Mouse (Mus musculus) limb, embryonic 14.5 days (tissue): Measurements from ENCODE around the gene Zfp385c. TPM values are rescaled to one million over a fixed set of nuclear protein-coding genes. Genes with fewer than 3 reads are reported as not detected.
A peak's percentile ranks its signal among the peaks of the same experiment; 100 is the strongest.

Source experiments
- ATAC-seq: fragments of 200-750 bp; cut with Nextera tagmentation; 2 replicates; pipeline ENCODE4 v1.8.0; 2017; ENCODE audit warnings: low read depth, moderate number of reproducible peaks, moderate TSS enrichment; ENCODE audit not compliant: low FRiP score
- DNase-seq: peaks from one replicate; pipeline ENCODE4 v3.0.0-alpha.2; 2015; ENCODE audit warnings: low spot score
- H3K27ac ChIP-seq: fragments of 300-500 bp; sonication (generic); replicated peaks from 2 replicates; pipeline ENCODE4 v1.5.1; 2014; ENCODE audit warnings: low read depth, mild to moderate bottlenecking, low read length, moderate library complexity, mixed read lengths
- H3K27me3 ChIP-seq: fragments of 300-500 bp; sonication (generic); 2 replicates; pipeline ENCODE4 v1.6.1; 2014; ENCODE audit warnings: low read length, mixed read lengths; ENCODE audit not compliant: control insufficient read depth, insufficient read depth
- H3K36me3 ChIP-seq: fragments of 300-500 bp; sonication (generic); 2 replicates; pipeline ENCODE4 v1.6.1; 2014; ENCODE audit warnings: mild to moderate bottlenecking, low read length, moderate library complexity, mixed read lengths; ENCODE audit not compliant: control insufficient read depth, insufficient read depth
- H3K4me1 ChIP-seq: fragments of 300-500 bp; sonication (generic); 2 replicates; pipeline ENCODE4 v1.6.1; 2014; ENCODE audit warnings: antibody characterized with exemption, low read length, mixed read lengths; ENCODE audit not compliant: control insufficient read depth, insufficient read depth
- H3K4me2 ChIP-seq: fragments of 300-500 bp; sonication (generic); replicated peaks from 2 replicates; pipeline ENCODE4 v1.6.1; 2014; ENCODE audit warnings: low read depth, mild to moderate bottlenecking, low read length, moderate library complexity; ENCODE audit not compliant: severe bottlenecking
- H3K4me3 ChIP-seq: fragments of 300-500 bp; sonication (generic); replicated peaks from 2 replicates; pipeline ENCODE4 v1.5.1; 2014; ENCODE audit warnings: low read length
- H3K9ac ChIP-seq: fragments of 300-500 bp; sonication (generic); 2 replicates; pipeline ENCODE4 v1.6.1; 2014; ENCODE audit warnings: mild to moderate bottlenecking, low read depth, low read length, moderate library complexity; ENCODE audit not compliant: severe bottlenecking
- H3K9me3 ChIP-seq: fragments of 300-500 bp; sonication (generic); 2 replicates; pipeline ENCODE4 v1.6.1; 2016; ENCODE audit warnings: low read length; ENCODE audit not compliant: control insufficient read depth
- POLR2A ChIP-seq: fragments of 200-500 bp; IDR thresholded peaks from 2 replicates; pipeline ENCODE4 v1.8.0; 2012; ENCODE audit warnings: inconsistent platforms, mild to moderate bottlenecking, moderate library complexity, borderline replicate concordance; ENCODE audit not compliant: insufficient read depth, insufficient read length; ENCODE audit errors: extremely low read depth
- WGBS: fragments of 180-500 bp; shearing (Covaris S2); extraction: QIAGEN DNeasy Blood & Tissue Kit; methylation state at CpG from one replicate; pipeline ENCODE4 v1.1.7; 2014; 5-methylcytosine and 5-hydroxymethylcytosine counted together
- polyA plus RNA-seq, 2 experiments: library from polyadenylated mRNA; depleted of rRNA in 1 of 2; stranded (reverse) in 1 of 2; unstranded in 1 of 2; fragments of >200 nt; fragmentation: Nextera tagmentation in 1 of 2; extraction: Ambion mirVana in 1 of 2; gene quantifications; 2 replicates each; pipeline versions ENCODE4 v1.2.1 to v1.2.3; 2012 to 2014

Zfp385c gene
- polyA plus RNA-seq, 2 experiments: 0.72 to 6.4 TPM

- Histone ChIP-seq H3K27ac (no peak overlapping the region), H3K36me3 (peaks cover 11% of the 10 kb centered on the region), H3K4me1 (peaks cover 10% of the 10 kb centered on the region), H3K27me3 (no peaks in the 10 kb centered on the region), H3K9ac (no peak overlapping the region), H3K4me3 (no peak overlapping the region), H3K4me2 (no peak overlapping the region), H3K9me3 (no peaks in the 10 kb centered on the region)
- no peak for ATAC-seq
- TF ChIP-seq POLR2A: no peak
- WGBS: 87% methylated on average over 5 of the region's 5 CpGs
- no peak for DNase-seq
Measured at GRCm38 (mm10) chr11:100616332-100616731, 75.9 kb downstream of the Zfp385c start.

- peaks cover 14% of the 10 kb centered on the region for H3K36me3 ChIP-seq
- no peak for TF ChIP-seq POLR2A
- no peaks in the 10 kb centered on the region for H3K9me3 ChIP-seq
- no peaks in the 10 kb centered on the region for H3K27me3 ChIP-seq
- WGBS: 92% methylated on average over 3 of the region's 3 CpGs
- H3K4me2 ChIP-seq: no peak overlapping the region
- peak; percentile 58 for DNase-seq
- peaks cover 8% of the 10 kb centered on the region; the same call in 1 of the 2 replicates for H3K4me1 ChIP-seq
- H3K4me3 ChIP-seq: no peak overlapping the region
- ATAC-seq: no peak
- H3K27ac ChIP-seq: no peak overlapping the region
- no peak overlapping the region for H3K9ac ChIP-seq
Measured at GRCm38 (mm10) chr11:100613241-100613640, 79.0 kb downstream of the Zfp385c start.

- no peak for TF ChIP-seq POLR2A
- H3K9ac ChIP-seq: no peak overlapping the region
- no peak for DNase-seq
- H3K27ac ChIP-seq: no peak overlapping the region
- H3K4me2 ChIP-seq: no peak overlapping the region
- peaks cover 6% of the 10 kb centered on the region; the same call in 1 of the 2 replicates for H3K4me1 ChIP-seq
- peaks cover 22% of the 10 kb centered on the region for H3K36me3 ChIP-seq
- ATAC-seq: no peak
- WGBS: 87% methylated on average over 6 of the region's 6 CpGs
- H3K27me3 ChIP-seq: no peaks in the 10 kb centered on the region
- no peaks in the 10 kb centered on the region for H3K9me3 ChIP-seq
- no peak overlapping the region for H3K4me3 ChIP-seq
Measured at GRCm38 (mm10) chr11:100611627-100612026, 80.6 kb downstream of the Zfp385c start.

- Histone ChIP-seq H3K4me3 (no peak overlapping the region), H3K9ac (peak overlapping the region; percentile 21; the same call in 1 of the 2 replicates), H3K27ac (no peak overlapping the region), H3K9me3 (no peaks in the 10 kb centered on the region), H3K4me1 (peaks cover 6% of the 10 kb centered on the region; the same call in 1 of the 2 replicates), H3K36me3 (peaks cover 19% of the 10 kb centered on the region), H3K27me3 (no peaks in the 10 kb centered on the region), H3K4me2 (no peak overlapping the region)
- DNase-seq: no peak
- no peak for ATAC-seq
- no peak for TF ChIP-seq POLR2A
- 85% methylated on average over 9 of the region's 9 CpGs for WGBS
Measured at GRCm38 (mm10) chr11:100609997-100610680, 82.1 kb downstream of the Zfp385c start.

GRCm38 (mm10) chr11:100609355-100609996 is 82.8 kb downstream of the Zfp385c start:
- Histone ChIP-seq H3K9me3 (no peaks in the 10 kb centered on the region), H3K27ac (no peak overlapping the region), H3K4me2 (no peak overlapping the region), H3K9ac (no peak overlapping the region), H3K4me1 (peaks cover 6% of the 10 kb centered on the region; the same call in 1 of the 2 replicates), H3K4me3 (no peak overlapping the region), H3K36me3 (peaks cover 19% of the 10 kb centered on the region), H3K27me3 (no peaks in the 10 kb centered on the region)
- 85% methylated on average over 5 of the region's 5 CpGs for WGBS
- no peak for ATAC-seq
- no peak for DNase-seq
- no peak for TF ChIP-seq POLR2A
